Mouse (Mus musculus) brown adipose tissue, adult 24 weeks (tissue): Measurements from ENCODE around the gene Fat3. TPM values are rescaled to one million over a fixed set of nuclear protein-coding genes. Genes with fewer than 3 reads are reported as not detected.

Experiments used
- H3K27ac ChIP-seq: fragments of 200-500 bp; replicated peaks from 2 replicates; pipeline ENCODE4 v1.5.1; 2012; ENCODE audit warnings: low read depth, mild to moderate bottlenecking, low read length
- H3K4me1 ChIP-seq: fragments of 200-500 bp; 2 replicates; pipeline ENCODE4 v1.6.1; 2012; ENCODE audit warnings: low read length, mixed read lengths; ENCODE audit not compliant: control insufficient read depth, insufficient read depth, insufficient read length
- H3K4me3 ChIP-seq: fragments of 200-500 bp; 2 replicates; pipeline ENCODE4 v1.5.1; 2012; ENCODE audit warnings: low read depth, mild to moderate bottlenecking, low read length, moderate library complexity; ENCODE audit not compliant: insufficient read depth
- polyA plus RNA-seq: library from polyadenylated mRNA; stranded (reverse); fragments of >200 nt; gene quantifications from 2 replicates; pipeline ENCODE4 v1.2.4, GENCODE M21; 2012; ENCODE audit not compliant: missing spikeins, insufficient read depth, insufficient read length

The Fat3 gene
- polyA plus RNA-seq, 1 experiment: not detected

DNA sequence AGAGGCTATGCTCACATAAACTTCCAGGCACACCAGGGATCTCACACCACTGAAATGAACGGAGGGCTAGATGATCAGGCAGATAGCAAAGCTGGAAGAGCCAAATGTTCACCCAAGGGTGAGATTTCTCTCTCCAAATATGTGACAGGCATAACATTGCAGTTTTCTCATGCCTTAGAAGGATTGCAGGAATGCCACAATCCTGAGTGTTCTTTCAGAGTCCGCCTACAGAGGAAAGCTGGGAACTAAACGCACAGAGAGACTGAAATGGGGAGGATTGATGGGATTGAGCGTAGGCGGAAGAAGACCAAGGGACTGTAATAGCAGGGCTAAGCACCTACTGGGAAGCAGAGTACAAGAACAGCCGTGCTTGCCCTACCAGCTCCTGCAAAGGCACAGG lies 298.8 kb downstream of the Fat3 start:
- H3K27ac ChIP-seq: no peak overlapping the region

GRCm38 (mm10) chr9:16200948-16201347 lies 300.1 kb downstream of the Fat3 start:
- no peak overlapping the region for H3K4me3 ChIP-seq
- H3K4me1 ChIP-seq: no peaks in the 10 kb centered on the region; the same call in 1 of the 2 replicates
- no peak overlapping the region for H3K27ac ChIP-seq

More for the DNA sequence above, 298.8 kb downstream of the Fat3 start:
- H3K4me3 ChIP-seq: no peak overlapping the region
- H3K4me1 ChIP-seq: no peaks in the 10 kb centered on the region; the same call in 1 of the 2 replicates

GRCm38 (mm10) chr9:16186461-16186860 lies 314.6 kb downstream of the Fat3 start:
- no peaks in the 10 kb centered on the region for H3K4me1 ChIP-seq
- H3K4me3 ChIP-seq: no peak overlapping the region
- no peak overlapping the region for H3K27ac ChIP-seq

DNA sequence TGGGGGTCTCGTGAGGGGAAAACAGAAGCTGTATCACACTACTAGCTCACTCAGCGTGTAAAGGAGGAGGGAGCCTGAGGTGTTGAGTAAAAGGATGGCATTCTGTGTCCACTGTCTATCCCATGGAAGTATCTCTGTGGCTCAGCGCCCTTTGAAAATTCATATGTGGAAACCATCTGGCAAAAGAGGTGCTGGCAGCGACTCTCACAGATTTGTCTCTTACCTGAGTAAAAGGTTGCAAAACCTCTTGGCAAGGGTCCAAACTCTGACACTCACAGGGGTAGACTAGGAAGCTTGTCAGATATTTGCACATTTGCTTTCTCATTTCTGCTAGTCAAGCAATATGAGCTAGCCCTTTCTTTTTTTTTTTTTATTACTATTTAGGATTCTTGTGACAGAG lies 331.8 kb downstream of the Fat3 start:
- H3K4me3 ChIP-seq: no peak overlapping the region
- no peak overlapping the region for H3K27ac ChIP-seq
- no peaks in the 10 kb centered on the region for H3K4me1 ChIP-seq

GRCm38 (mm10) chr9:16168051-16168450 lies 333.0 kb downstream of the Fat3 start:
- Histone ChIP-seq H3K4me1 (no peaks in the 10 kb centered on the region), H3K27ac (no peak overlapping the region), H3K4me3 (no peak overlapping the region)

- H3K27ac ChIP-seq: no peak overlapping the region
- H3K4me3 ChIP-seq: no peak overlapping the region
- H3K4me1 ChIP-seq: no peaks in the 10 kb centered on the region
These were observed 341.7 kb downstream of the Fat3 start for GRCm38 (mm10) chr9:16159366-16159765.

- H3K27ac ChIP-seq: no peak overlapping the region
- H3K4me1 ChIP-seq: no peaks in the 10 kb centered on the region
- H3K4me3 ChIP-seq: no peak overlapping the region
These were observed 347.5 kb downstream of the Fat3 start for GRCm38 (mm10) chr9:16153580-16153930.

DNA sequence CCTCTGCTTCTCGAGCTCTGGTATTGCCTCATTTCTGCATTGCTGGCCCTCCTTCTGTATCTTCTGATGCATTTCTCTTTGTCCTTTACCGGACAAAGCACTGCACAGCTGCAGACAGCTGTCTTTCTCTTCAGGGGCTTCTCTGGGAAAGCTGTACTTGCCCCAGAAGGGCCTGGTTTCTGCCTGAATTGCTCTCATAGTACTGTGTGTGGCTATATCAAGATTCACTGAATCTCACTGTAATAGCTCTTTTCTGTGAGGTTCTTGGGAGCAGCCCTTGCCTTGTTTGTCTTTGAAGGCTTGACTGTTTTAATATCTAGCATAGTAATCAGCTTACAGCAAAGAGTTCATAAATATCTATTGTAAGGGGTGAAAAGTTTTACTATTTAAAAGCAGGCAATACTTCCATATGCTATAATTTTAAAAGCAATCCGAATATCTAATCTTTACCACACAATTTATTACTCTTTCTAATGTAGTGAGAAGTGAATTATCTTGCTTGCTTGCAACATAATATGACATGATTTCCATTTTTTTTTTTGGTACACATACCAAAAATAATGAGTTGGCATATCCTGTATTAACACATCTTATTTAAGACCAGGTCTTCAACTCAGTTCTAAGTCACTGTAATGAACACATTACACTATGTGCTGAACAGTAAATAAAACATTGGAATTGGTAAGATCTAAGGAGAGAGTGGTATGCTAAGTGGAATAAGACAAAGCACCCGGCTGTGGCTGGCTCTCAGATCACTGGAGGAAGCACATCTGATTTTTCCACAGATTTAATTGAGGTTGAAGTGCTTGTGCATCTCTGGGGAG lies 348.1 kb downstream of the Fat3 start:
- no peaks in the 10 kb centered on the region for H3K4me1 ChIP-seq
- no peak overlapping the region for H3K27ac ChIP-seq
- no peak overlapping the region for H3K4me3 ChIP-seq

DNA sequence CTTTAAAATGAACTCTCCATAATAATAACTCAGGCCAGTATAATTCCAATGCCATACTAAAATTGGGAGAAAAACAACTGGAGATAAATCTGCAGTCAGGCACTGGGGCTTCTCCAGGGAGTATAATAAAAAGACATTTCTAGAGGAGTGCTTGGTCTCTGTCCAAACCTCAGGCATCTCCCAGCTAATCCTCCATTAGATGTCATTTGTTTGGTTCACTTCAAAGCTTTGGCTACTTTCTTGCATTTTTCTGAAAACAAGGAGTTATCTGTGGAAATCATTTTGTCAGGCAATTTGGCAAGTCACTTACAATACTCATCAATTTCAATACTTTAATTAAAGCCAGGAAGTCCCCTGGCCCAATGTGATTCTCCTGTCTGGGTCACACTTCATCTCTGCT lies 351.0 kb downstream of the Fat3 start:
- no peaks in the 10 kb centered on the region for H3K4me1 ChIP-seq
- no peak overlapping the region for H3K27ac ChIP-seq
- H3K4me3 ChIP-seq: no peak overlapping the region

DNA sequence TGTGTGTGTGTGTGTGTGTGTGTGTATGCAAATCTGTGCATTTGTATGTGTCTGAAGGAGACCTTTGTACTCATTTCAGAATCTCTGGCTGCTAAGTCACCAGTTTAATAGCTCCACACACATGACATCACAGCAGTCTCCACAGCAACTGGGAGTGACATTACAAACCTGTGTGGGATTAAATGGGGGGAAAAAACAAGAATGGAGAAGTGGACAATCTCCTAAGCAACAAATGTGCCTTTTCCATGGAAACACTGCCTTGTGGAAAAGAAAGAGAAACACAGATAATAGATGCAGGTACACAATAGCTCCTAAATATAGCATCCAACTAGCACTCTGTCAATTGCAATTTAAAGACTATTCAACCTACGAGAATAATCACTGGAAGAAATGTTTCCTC lies 353.4 kb downstream of the Fat3 start:
- no peaks in the 10 kb centered on the region for H3K4me1 ChIP-seq
- no peak overlapping the region for H3K4me3 ChIP-seq
- no peak overlapping the region for H3K27ac ChIP-seq

GRCm38 (mm10) chr9:16144684-16145083 lies 356.4 kb downstream of the Fat3 start:
- Histone ChIP-seq H3K4me1 (no peaks in the 10 kb centered on the region), H3K27ac (no peak overlapping the region), H3K4me3 (no peak overlapping the region)

- H3K4me1 ChIP-seq: no peaks in the 10 kb centered on the region
- no peak overlapping the region for H3K27ac ChIP-seq
- H3K4me3 ChIP-seq: no peak overlapping the region
These were observed 361.8 kb downstream of the Fat3 start for GRCm38 (mm10) chr9:16139300-16139699.

DNA sequence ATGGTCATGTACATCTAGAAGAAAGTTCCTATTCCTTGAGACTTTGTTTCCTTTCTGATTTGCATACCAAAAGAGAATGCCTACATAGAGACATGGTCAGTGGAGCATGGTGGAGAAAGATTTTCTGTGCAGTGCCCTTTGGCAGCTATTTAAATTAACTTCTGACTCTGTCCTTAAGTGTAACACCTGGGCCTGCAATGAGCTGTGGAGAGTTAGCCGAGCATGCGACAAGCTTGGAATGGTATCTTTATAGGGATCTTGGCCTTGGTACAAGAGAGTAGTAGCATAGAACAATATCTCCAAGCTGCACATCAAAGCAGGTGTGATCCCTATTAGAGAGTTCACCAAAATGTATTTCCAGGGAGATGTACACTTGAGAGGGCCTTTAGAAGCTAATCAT lies 368.0 kb downstream of the Fat3 start:
- H3K4me1 ChIP-seq: no peaks in the 10 kb centered on the region
- no peak overlapping the region for H3K4me3 ChIP-seq
- no peak overlapping the region for H3K27ac ChIP-seq

GRCm38 (mm10) chr9:16132594-16132993 lies 368.5 kb downstream of the Fat3 start:
- Histone ChIP-seq H3K4me3 (no peak overlapping the region), H3K27ac (no peak overlapping the region), H3K4me1 (no peaks in the 10 kb centered on the region)

DNA sequence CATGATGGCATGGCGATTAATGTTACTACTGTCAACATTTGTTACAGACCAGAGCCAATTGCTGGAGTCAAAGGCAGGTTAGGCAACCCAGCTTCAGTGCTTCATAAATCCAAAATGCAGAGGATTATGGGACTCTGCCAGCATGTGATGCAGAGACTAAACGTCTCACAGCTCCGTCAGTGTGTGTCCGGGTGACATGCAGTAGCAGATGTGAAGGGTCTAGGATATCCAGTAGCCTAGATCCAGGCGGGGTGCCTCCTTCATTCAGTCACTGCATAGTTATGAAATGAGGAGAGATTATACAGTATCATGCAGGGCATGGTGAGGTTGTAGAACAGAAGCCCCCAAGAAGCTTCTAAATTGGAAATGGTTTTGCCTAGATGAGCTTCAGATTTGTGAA lies 379.3 kb downstream of the Fat3 start:
- no peaks in the 10 kb centered on the region for H3K4me1 ChIP-seq
- H3K4me3 ChIP-seq: no peak overlapping the region

GRCm38 (mm10) chr9:16114821-16115485 lies 386.1 kb downstream of the Fat3 start:
- Histone ChIP-seq H3K4me3 (no peak overlapping the region), H3K4me1 (no peaks in the 10 kb centered on the region; the same call in 1 of the 2 replicates), H3K27ac (no peak overlapping the region)

More for the DNA sequence above, 379.3 kb downstream of the Fat3 start:
- no peak overlapping the region for H3K27ac ChIP-seq
